Mouse (Mus musculus) forebrain, embryonic 15.5 days (tissue): ENCODE results near the gene Slc6a4. TPM values are rescaled to one million over a fixed set of nuclear protein-coding genes. Genes with fewer than 3 reads are reported as not detected.

ENCODE experiments used
- ATAC-seq: fragments of 200-750 bp; cut with Nextera tagmentation; replicated peaks from 2 replicates; pipeline ENCODE4 v1.8.0; 2017; ENCODE audit warnings: mild to moderate bottlenecking, moderate TSS enrichment, moderate library complexity
- H3K27ac ChIP-seq: fragments of 300-500 bp; sonication (generic); replicated peaks from 2 replicates; pipeline ENCODE4 v1.5.1; 2015; ENCODE audit warnings: mild to moderate bottlenecking, inconsistent platforms
- H3K27me3 ChIP-seq: fragments of 300-500 bp; sonication (generic); 2 replicates; pipeline ENCODE4 v1.6.1; 2015; ENCODE audit warnings: inconsistent platforms
- H3K36me3 ChIP-seq: fragments of 300-500 bp; sonication (generic); 2 replicates; pipeline ENCODE4 v1.6.1; 2015; ENCODE audit warnings: mild to moderate bottlenecking, inconsistent platforms
- H3K4me1 ChIP-seq: fragments of 300-500 bp; sonication (generic); 2 replicates; pipeline ENCODE4 v1.6.1; 2015; ENCODE audit warnings: inconsistent platforms
- H3K4me2 ChIP-seq: fragments of 300-500 bp; sonication (generic); replicated peaks from 2 replicates; pipeline ENCODE4 v1.6.1; 2015; ENCODE audit warnings: mild to moderate bottlenecking, inconsistent platforms
- H3K4me3 ChIP-seq: fragments of 300-500 bp; sonication (generic); 2 replicates; pipeline ENCODE4 v1.5.1; 2015; ENCODE audit warnings: mild to moderate bottlenecking, inconsistent platforms
- H3K9ac ChIP-seq: fragments of 300-500 bp; sonication (generic); replicated peaks from 2 replicates; pipeline ENCODE4 v1.6.1; 2015; ENCODE audit warnings: mild to moderate bottlenecking, inconsistent platforms
- H3K9me3 ChIP-seq: fragments of 300-500 bp; sonication (generic); 2 replicates; pipeline ENCODE4 v1.6.1; 2016; ENCODE audit warnings: inconsistent platforms
- WGBS: fragments of 180-500 bp; shearing (Covaris S2); methylation state at CpG from one replicate; pipeline ENCODE4 v1.1.7; 2015; ENCODE audit warnings: mixed read lengths; 5-methylcytosine and 5-hydroxymethylcytosine counted together
- polyA plus RNA-seq: library from polyadenylated mRNA; unstranded; fragments of >200 nt; fragmentation: Nextera tagmentation; extraction: Ambion mirVana; gene quantifications from 2 replicates; pipeline ENCODE4 v1.2.1, GENCODE M21; 2015

The Slc6a4 gene
- polyA plus RNA-seq, 1 experiment from 2014 or later = 0.60 TPM

GRCm38 (mm10) chr11:76997305-76997704 lies 1.1 kb upstream of the Slc6a4 start:
- Histone ChIP-seq H3K9ac (peak overlapping the region; percentile 61), H3K4me1 (peaks cover 25% of the 10 kb centered on the region), H3K27me3 (peaks cover 51% of the 10 kb centered on the region), H3K27ac (no peak overlapping the region), H3K4me2 (peak overlapping the region; percentile 98), H3K36me3 (no peaks in the 10 kb centered on the region), H3K9me3 (no peaks in the 10 kb centered on the region), H3K4me3 (peak overlapping the region; percentile 57)
- peak; percentile 60; the same call in 1 of the 2 replicates for ATAC-seq
- WGBS = under 1% methylated on average over 21 of the region's 21 CpGs

GRCm38 (mm10) chr11:76998705-76999226 lies 363 bp downstream of the Slc6a4 start:
- no peak for ATAC-seq
- Histone ChIP-seq H3K4me1 (peaks cover 25% of the 10 kb centered on the region), H3K27me3 (peaks cover 53% of the 10 kb centered on the region), H3K9me3 (no peaks in the 10 kb centered on the region), H3K36me3 (no peaks in the 10 kb centered on the region), H3K9ac (no peak overlapping the region), H3K27ac (no peak overlapping the region), H3K4me2 (peak overlapping the region; percentile 98), H3K4me3 (peak overlapping the region; percentile 57)
- WGBS = 7% methylated on average over 24 of the region's 24 CpGs

- Histone ChIP-seq H3K27ac (no peak overlapping the region), H3K9ac (no peak overlapping the region), H3K9me3 (no peaks in the 10 kb centered on the region), H3K36me3 (no peaks in the 10 kb centered on the region), H3K4me3 (no peak overlapping the region), H3K27me3 (peaks cover 53% of the 10 kb centered on the region), H3K4me1 (peaks cover 25% of the 10 kb centered on the region), H3K4me2 (no peak overlapping the region)
- ATAC-seq = no peak
- 60% methylated on average over 5 of the region's 5 CpGs for WGBS
Measured at GRCm38 (mm10) chr11:77000741-77001140, 2.3 kb downstream of the Slc6a4 start.

GRCm38 (mm10) chr11:77002361-77002760 lies 4.0 kb downstream of the Slc6a4 start:
- no peaks in the 10 kb centered on the region for H3K9me3 ChIP-seq
- H3K4me1 ChIP-seq = peaks cover 16% of the 10 kb centered on the region
- WGBS = 77% methylated on average over 1 of the region's 1 CpGs
- no peak for ATAC-seq
- no peak overlapping the region for H3K4me2 ChIP-seq
- no peaks in the 10 kb centered on the region for H3K36me3 ChIP-seq
- peaks cover 43% of the 10 kb centered on the region for H3K27me3 ChIP-seq
- no peak overlapping the region for H3K27ac ChIP-seq
- no peak overlapping the region for H3K4me3 ChIP-seq
- H3K9ac ChIP-seq = no peak overlapping the region

- H3K9me3 ChIP-seq = no peaks in the 10 kb centered on the region
- H3K27me3 ChIP-seq = peaks cover 11% of the 10 kb centered on the region; the same call in 1 of the 2 replicates
- no peaks in the 10 kb centered on the region for H3K4me1 ChIP-seq
- no peak overlapping the region for H3K27ac ChIP-seq
- H3K4me2 ChIP-seq = no peak overlapping the region
- no peak overlapping the region for H3K4me3 ChIP-seq
- no peak overlapping the region for H3K9ac ChIP-seq
- no peak for ATAC-seq
- WGBS = 68% methylated on average over 4 of the region's 4 CpGs
- no peaks in the 10 kb centered on the region for H3K36me3 ChIP-seq
Measured at GRCm38 (mm10) chr11:77005881-77006280, 7.5 kb downstream of the Slc6a4 start.

GRCm38 (mm10) chr11:77006616-77007015 lies 8.2 kb downstream of the Slc6a4 start:
- WGBS = 59% methylated on average over 6 of the region's 6 CpGs
- Histone ChIP-seq H3K36me3 (no peaks in the 10 kb centered on the region), H3K4me3 (no peak overlapping the region), H3K27me3 (peaks cover 4% of the 10 kb centered on the region; the same call in 1 of the 2 replicates), H3K4me2 (no peak overlapping the region), H3K27ac (no peak overlapping the region), H3K9ac (no peak overlapping the region), H3K9me3 (no peaks in the 10 kb centered on the region), H3K4me1 (no peaks in the 10 kb centered on the region)
- no peak for ATAC-seq

GRCm38 (mm10) chr11:77009069-77010025 lies 10.9 kb downstream of the Slc6a4 start:
- ATAC-seq = no peak
- no peak overlapping the region for H3K9ac ChIP-seq
- H3K27ac ChIP-seq = no peak overlapping the region
- 80% methylated on average over 16 of the region's 16 CpGs for WGBS
- H3K4me1 ChIP-seq = no peaks in the 10 kb centered on the region
- no peaks in the 10 kb centered on the region for H3K9me3 ChIP-seq
- H3K27me3 ChIP-seq = no peaks in the 10 kb centered on the region
- H3K4me3 ChIP-seq = no peak overlapping the region
- H3K4me2 ChIP-seq = no peak overlapping the region
- no peaks in the 10 kb centered on the region for H3K36me3 ChIP-seq

GRCm38 (mm10) chr11:77010762-77011475 lies 12.5 kb downstream of the Slc6a4 start:
- Histone ChIP-seq H3K9me3 (no peaks in the 10 kb centered on the region), H3K27me3 (no peaks in the 10 kb centered on the region), H3K36me3 (no peaks in the 10 kb centered on the region), H3K4me2 (no peak overlapping the region), H3K9ac (no peak overlapping the region), H3K4me3 (no peak overlapping the region), H3K27ac (no peak overlapping the region), H3K4me1 (no peaks in the 10 kb centered on the region)
- ATAC-seq = no peak
- WGBS = 75% methylated on average over 10 of the region's 10 CpGs

- 86% methylated on average over 11 of the region's 11 CpGs for WGBS
- Histone ChIP-seq H3K4me2 (no peak overlapping the region), H3K27me3 (no peaks in the 10 kb centered on the region), H3K4me1 (no peaks in the 10 kb centered on the region), H3K9me3 (no peaks in the 10 kb centered on the region), H3K36me3 (no peaks in the 10 kb centered on the region), H3K4me3 (no peak overlapping the region), H3K9ac (no peak overlapping the region), H3K27ac (no peak overlapping the region)
- no peak for ATAC-seq
Measured at GRCm38 (mm10) chr11:77018046-77018445, 19.6 kb downstream of the Slc6a4 start.

- no peak for ATAC-seq
- Histone ChIP-seq H3K4me3 (no peak overlapping the region), H3K9ac (no peak overlapping the region), H3K27ac (no peak overlapping the region), H3K4me2 (no peak overlapping the region), H3K9me3 (no peaks in the 10 kb centered on the region), H3K4me1 (no peaks in the 10 kb centered on the region), H3K27me3 (no peaks in the 10 kb centered on the region), H3K36me3 (no peaks in the 10 kb centered on the region)
- 89% methylated on average over 8 of the region's 8 CpGs for WGBS
Measured at GRCm38 (mm10) chr11:77019539-77019938, 21.1 kb downstream of the Slc6a4 start.

GRCm38 (mm10) chr11:77021749-77022396 lies 23.5 kb downstream of the Slc6a4 start:
- H3K9me3 ChIP-seq = no peaks in the 10 kb centered on the region
- H3K4me2 ChIP-seq = no peak overlapping the region
- H3K4me1 ChIP-seq = no peaks in the 10 kb centered on the region
- H3K4me3 ChIP-seq = no peak overlapping the region
- no peaks in the 10 kb centered on the region for H3K36me3 ChIP-seq
- no peaks in the 10 kb centered on the region for H3K27me3 ChIP-seq
- 72% methylated on average over 9 of the region's 9 CpGs for WGBS
- H3K9ac ChIP-seq = no peak overlapping the region
- no peak for ATAC-seq
- no peak overlapping the region for H3K27ac ChIP-seq

- Histone ChIP-seq H3K27ac (no peak overlapping the region), H3K4me3 (no peak overlapping the region), H3K4me1 (no peaks in the 10 kb centered on the region), H3K4me2 (no peak overlapping the region), H3K27me3 (no peaks in the 10 kb centered on the region), H3K9ac (no peak overlapping the region), H3K9me3 (no peaks in the 10 kb centered on the region), H3K36me3 (no peaks in the 10 kb centered on the region)
- no peak for ATAC-seq
- WGBS = 76% methylated on average over 3 of the region's 3 CpGs
Measured at GRCm38 (mm10) chr11:77026559-77026958, 28.2 kb downstream of the Slc6a4 start.
